Mouse (Mus musculus) frontal cortex, postnatal 36 days (tissue): ENCODE results near the gene Mfsd4a.

Source experiments
- DNase-seq, 2 experiments: peaks; one replicate each; pipeline ENCODE4 v3.0.0; 2022; ENCODE audit warnings: low spot score in 2 of 2

Gene Mfsd4a

DNA sequence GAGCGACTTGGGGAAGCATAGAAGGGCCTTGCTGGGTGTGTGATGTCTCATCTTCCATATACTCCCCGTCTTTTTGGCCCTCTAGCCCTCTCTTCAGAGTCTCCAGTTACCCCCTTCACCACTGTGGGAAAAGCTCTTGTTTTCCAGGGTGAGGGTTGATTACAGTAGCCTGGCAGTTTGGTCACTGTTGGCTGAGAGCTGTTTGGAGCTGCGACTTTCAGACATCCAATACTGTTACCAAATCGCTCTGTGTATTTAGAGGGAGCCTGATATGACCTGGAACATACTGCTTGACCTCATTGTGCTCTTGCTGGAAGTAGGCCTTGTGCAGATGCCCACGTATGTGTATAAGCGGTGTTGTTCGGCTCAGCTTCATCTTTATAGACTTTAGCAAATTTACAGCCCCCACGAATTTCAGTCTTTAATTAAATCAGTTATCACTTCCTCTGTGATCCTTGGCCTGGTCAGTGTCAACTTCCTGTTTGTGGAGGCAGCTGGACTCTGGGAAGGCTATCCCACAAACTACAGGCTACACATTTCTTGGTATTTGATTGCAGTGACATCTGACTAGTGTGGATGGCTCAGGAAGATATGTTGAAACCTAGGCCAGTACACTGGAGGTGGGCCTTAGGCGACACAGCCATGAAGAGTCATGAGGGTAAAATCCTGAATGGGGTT is 77.6 kb downstream of the Mfsd4a start:
- no peak for DNase-seq

DNA sequence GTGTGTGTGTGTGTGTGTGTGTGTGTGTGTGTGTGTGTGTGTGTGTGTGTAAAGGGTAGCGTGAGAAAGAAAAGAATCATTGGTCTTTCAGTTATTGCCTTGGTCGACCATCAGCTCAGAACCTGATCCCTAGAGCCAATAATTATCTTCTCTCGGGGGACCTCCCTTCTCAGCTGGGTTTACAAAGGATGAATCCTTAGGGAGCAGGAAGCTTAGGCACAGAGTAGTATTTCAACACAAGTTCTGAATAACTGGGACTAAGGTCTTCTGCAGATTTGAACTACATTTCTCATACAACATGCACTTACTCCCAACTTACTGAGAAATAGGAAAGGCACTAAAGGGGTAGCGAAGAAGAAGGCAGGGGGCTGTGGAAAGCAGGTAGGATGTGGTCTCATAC is 78.4 kb downstream of the Mfsd4a start:
- no peak for DNase-seq

GRCm38 (mm10) chr1:131987432-131987831 is 80.4 kb downstream of the Mfsd4a start:
- DNase-seq = no peak

DNA sequence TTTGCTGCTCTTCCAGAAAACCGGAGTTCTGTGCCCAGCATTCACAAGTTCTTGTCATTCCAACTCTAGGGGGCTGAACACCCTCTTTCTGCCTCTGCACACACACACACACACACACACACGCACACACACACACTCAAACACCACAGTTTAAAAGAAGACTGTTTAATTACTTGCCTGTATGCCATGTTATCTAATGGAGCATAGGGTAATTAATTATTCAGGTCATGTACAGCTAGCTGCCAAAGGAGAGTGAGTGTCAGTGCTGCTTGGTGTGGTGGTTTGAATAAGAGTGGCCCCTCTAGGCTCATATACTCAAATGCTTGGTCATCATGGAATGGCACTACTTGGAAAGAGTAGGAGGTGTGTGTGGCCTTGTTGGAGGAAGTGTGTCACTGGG is 84.1 kb downstream of the Mfsd4a start:
- no peak for DNase-seq

GRCm38 (mm10) chr1:131982907-131983306 is 85.0 kb downstream of the Mfsd4a start:
- DNase-seq = peak; percentile 74 to 83

DNA sequence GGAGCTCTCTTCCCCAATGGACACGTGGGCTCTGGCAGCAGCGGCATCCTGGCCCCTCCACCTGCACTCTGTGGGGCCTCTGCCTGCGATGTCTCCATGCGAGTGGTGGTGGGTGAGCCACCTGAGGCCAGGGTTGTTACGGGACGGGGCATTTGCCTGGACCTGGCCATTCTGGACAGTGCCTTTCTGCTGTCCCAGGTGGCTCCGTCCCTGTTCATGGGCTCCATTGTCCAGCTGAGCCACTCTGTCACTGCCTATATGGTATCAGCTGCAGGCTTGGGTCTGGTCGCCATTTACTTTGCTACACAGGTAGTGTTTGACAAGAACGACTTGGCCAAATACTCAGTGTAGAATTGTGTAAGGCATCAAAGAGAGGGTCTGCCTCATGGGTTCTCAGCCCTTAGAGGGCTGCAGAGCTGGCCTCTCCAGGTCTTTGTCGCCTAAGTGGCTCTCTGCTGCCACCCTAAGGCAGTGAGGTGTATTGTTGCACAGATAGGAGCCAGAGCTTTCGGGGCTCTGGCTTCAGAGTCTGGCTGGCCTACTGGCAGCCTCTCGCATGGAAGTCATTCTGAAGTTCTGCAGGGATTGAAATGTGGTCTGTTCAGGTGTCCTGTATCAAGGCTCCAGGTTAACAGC is 86.4 kb downstream of the Mfsd4a start:
- peak; percentile 68 to 74 for DNase-seq

- no peak for DNase-seq
These were observed 87.4 kb downstream of the Mfsd4a start for GRCm38 (mm10) chr1:131980471-131980870.

DNA sequence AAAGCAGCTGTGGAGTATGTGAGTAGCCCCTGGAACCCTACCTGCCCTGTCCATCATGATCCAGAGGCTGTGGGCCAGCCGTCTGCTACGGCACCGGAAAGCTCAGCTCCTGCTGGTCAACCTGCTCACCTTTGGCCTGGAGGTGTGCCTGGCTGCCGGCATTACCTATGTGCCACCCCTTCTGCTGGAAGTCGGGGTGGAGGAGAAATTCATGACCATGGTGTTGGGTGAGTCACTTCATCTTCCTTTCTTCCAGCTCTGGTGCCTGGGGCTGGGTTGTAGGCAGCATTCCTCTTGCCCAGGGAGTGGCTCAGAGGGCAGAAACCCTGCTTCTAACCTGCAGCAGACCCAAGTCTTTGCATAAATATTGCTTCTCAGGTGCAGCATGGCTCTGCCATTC is 91.0 kb downstream of the Mfsd4a start:
- DNase-seq = no peak

DNA sequence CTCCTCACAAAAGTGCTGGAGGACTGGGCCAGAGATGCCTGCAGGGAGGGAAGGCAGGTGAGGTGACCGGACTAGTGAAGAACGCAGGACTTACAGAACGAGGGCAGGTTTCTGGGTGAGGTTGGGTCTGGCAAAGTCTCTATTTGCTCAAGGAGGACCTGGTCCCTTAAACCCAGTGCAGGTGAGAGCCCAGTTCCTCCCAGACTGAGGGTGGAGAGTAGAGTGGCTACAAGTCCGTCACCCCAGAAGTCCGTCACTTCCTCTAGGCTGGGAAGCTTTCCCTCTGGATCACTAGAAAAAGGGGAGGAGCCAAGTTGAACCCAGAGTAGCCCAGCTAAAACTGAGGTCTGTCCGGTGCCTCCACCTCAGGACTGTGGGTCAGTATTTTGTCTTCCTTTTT is 93.9 kb downstream of the Mfsd4a start:
- DNase-seq = no peak
